ENCODE assay signal across 28 mouse cellular contexts in genomic region chr16:90317777-90318176, GRCm38 (mm10). TPM values are rescaled to one million over a fixed set of nuclear protein-coding genes. Genes with fewer than 3 reads are reported as not detected.
DNase-seq lines count a peak whose midpoint lies in the region; ATAC-seq and TF ChIP-seq lines count a peak whose summit lies in the region.
"Had no signal": no experiment of that assay in that cellular context is flagged by ENCODE, and none has a peak within 500 bp of the region (broad histone marks: within the 10 kb centered on the region; RNA-seq: fewer than 3 reads in every experiment).

No protein-coding gene starts in this region.

- no peak for DNase-seq in kidney, postnatal 0 days (ENCODE audit: low spot score)
- DNase-seq in lung, postnatal 0 days (ENCODE audit: low spot score): no peak
- no peak for DNase-seq in lung, postnatal 4 days
- peak; percentile 50 for DNase-seq in ES-CJ7 (ENCODE audit: low read depth, low spot score)
- DNase-seq in brain, embryonic 14.5 days (ENCODE audit: low read depth): no peak
- DNase-seq in adrenal gland, postnatal 36 days: no peak
- DNase-seq in frontal cortex, postnatal 14 days (ENCODE audit: low spot score in 2 of 2): no peak
- DNase-seq: adrenal gland, postnatal 10 days; cerebellum, adult 11-12 months; gastrocnemius, postnatal 10 days; heart, postnatal 10 days; kidney, adult 8-10 months; kidney, postnatal 14 days; lung, adult 2 months; retina, postnatal 1 day; right cerebral cortex, postnatal 25 days; thymus, postnatal 4 days had no signal

- H3K4me1 ChIP-seq in kidney, postnatal 0 days (replicated peaks; ENCODE audit: insufficient read depth, low read length): no peaks in the 10 kb centered on the region
- no peaks in the 10 kb centered on the region for H3K4me1 ChIP-seq in kidney, embryonic 16.5 days (ENCODE audit: insufficient read depth, low read length)
- H3K4me1 ChIP-seq in lung, postnatal 0 days (ENCODE audit: insufficient read depth, low read depth, low read length): no peaks in the 10 kb centered on the region
- H3K4me1 ChIP-seq: heart, embryonic 13.5 days; hindbrain, embryonic 15.5 days; limb, embryonic 12.5 days; liver, embryonic 12.5 days; midbrain, embryonic 12.5 days had no signal

- TF ChIP-seq EP300 in lung, postnatal 0 days (IDR thresholded peaks at IDR 0.05): no peak

- ATAC-seq in kidney, postnatal 0 days (replicated peaks; ENCODE audit: low FRiP score, low read depth): no peak
- no peak for ATAC-seq in kidney, embryonic 16.5 days (ENCODE audit: low FRiP score, low TSS enrichment)
- no peak for ATAC-seq in lung, postnatal 0 days
- ATAC-seq: forebrain, embryonic 16.5 days; liver, embryonic 12.5 days had no signal

- TF ChIP-seq CTCF in kidney, postnatal 0 days (IDR thresholded peaks at IDR 0.05; ENCODE audit: low read depth): peak; percentile 43
- TF ChIP-seq CTCF in lung, postnatal 0 days (IDR thresholded peaks at IDR 0.05): peak; percentile 31
- TF ChIP-seq CTCF in brain, embryonic 14.5 days (IDR thresholded peaks at IDR 0.05; ENCODE audit: borderline replicate concordance, extremely low read depth, insufficient read depth, insufficient read length): peak; percentile 20; the same call in 1 of the 2 replicates

- H3K9ac ChIP-seq in kidney, postnatal 0 days (ENCODE audit: low read depth, low read length): no peak overlapping the region
- H3K9ac ChIP-seq in kidney, embryonic 16.5 days (replicated peaks; ENCODE audit: low read length): no peak overlapping the region
- no peak overlapping the region for H3K9ac ChIP-seq in lung, postnatal 0 days (replicated peaks; ENCODE audit: low read depth)
- H3K9ac ChIP-seq: embryonic facial prominence, embryonic 13.5 days; heart, embryonic 13.5 days; hindbrain, embryonic 15.5 days; limb, embryonic 12.5 days; liver, embryonic 12.5 days; midbrain, embryonic 12.5 days had no signal

- TF ChIP-seq POLR2A in brain, embryonic 14.5 days (IDR thresholded peaks at IDR 0.05; ENCODE audit: borderline replicate concordance, extremely low read depth, insufficient read depth, insufficient read length, poor library complexity, severe bottlenecking): no peak

- H3K27me3 ChIP-seq in kidney, postnatal 0 days (ENCODE audit: insufficient read depth, low read length): no peaks in the 10 kb centered on the region
- H3K27me3 ChIP-seq in kidney, embryonic 16.5 days (ENCODE audit: insufficient read depth, low read length): no peaks in the 10 kb centered on the region
- no peaks in the 10 kb centered on the region for H3K27me3 ChIP-seq in lung, postnatal 0 days (replicated peaks; ENCODE audit: insufficient read depth, low read length)
- H3K27me3 ChIP-seq: embryonic facial prominence, embryonic 13.5 days; heart, embryonic 13.5 days; hindbrain, embryonic 15.5 days; limb, embryonic 12.5 days; liver, embryonic 12.5 days; midbrain, embryonic 12.5 days had no signal

- H3K9me3 ChIP-seq in kidney, postnatal 0 days (replicated peaks; ENCODE audit: low read length): no peaks in the 10 kb centered on the region
- H3K9me3 ChIP-seq in kidney, embryonic 16.5 days (ENCODE audit: low read length): no peaks in the 10 kb centered on the region
- H3K9me3 ChIP-seq in lung, postnatal 0 days (ENCODE audit: low read length): no peaks in the 10 kb centered on the region
- H3K9me3 ChIP-seq: embryonic facial prominence, embryonic 13.5 days; forebrain, embryonic 10.5 days; heart, embryonic 13.5 days; hindbrain, embryonic 15.5 days; limb, embryonic 12.5 days; liver, embryonic 12.5 days; midbrain, embryonic 12.5 days had no signal

- H3K4me3 ChIP-seq in kidney, postnatal 0 days (replicated peaks; ENCODE audit: low read depth, low read length): no peak overlapping the region
- H3K4me3 ChIP-seq in kidney, embryonic 16.5 days (ENCODE audit: low read length): no peak overlapping the region
- H3K4me3 ChIP-seq in lung, postnatal 0 days (ENCODE audit: low read depth, low read length): no peak overlapping the region
- H3K4me3 ChIP-seq: embryonic facial prominence, embryonic 13.5 days; forebrain, embryonic 10.5 days; heart, embryonic 13.5 days; hindbrain, embryonic 15.5 days; left cerebral cortex, adult 2 months; limb, embryonic 12.5 days; liver, embryonic 12.5 days; megakaryocyte, embryonic 14.5 days; midbrain, embryonic 12.5 days had no signal

- 90% methylated on average over 4 of the region's 4 CpGs for WGBS in kidney, postnatal 0 days
- WGBS in kidney, embryonic 16.5 days: 80% methylated on average over 4 of the region's 4 CpGs
- WGBS in lung, postnatal 0 days: 74% methylated on average over 4 of the region's 4 CpGs

- H3K27ac ChIP-seq in kidney, postnatal 0 days: no peak overlapping the region
- H3K27ac ChIP-seq in kidney, embryonic 16.5 days (ENCODE audit: low read length): no peak overlapping the region
- H3K27ac ChIP-seq in lung, postnatal 0 days (ENCODE audit: low read length): no peak overlapping the region
- H3K27ac ChIP-seq: embryonic facial prominence, embryonic 13.5 days; forebrain, embryonic 10.5 days; heart, embryonic 13.5 days; hindbrain, embryonic 15.5 days; left cerebral cortex, adult 2 months; limb, embryonic 12.5 days; liver, embryonic 12.5 days; midbrain, embryonic 12.5 days had no signal

- no peaks in the 10 kb centered on the region for H3K36me3 ChIP-seq in kidney, postnatal 0 days (ENCODE audit: insufficient read depth, low read length)
- no peaks in the 10 kb centered on the region for H3K36me3 ChIP-seq in kidney, embryonic 16.5 days (ENCODE audit: insufficient read depth, low read length)
- no peaks in the 10 kb centered on the region for H3K36me3 ChIP-seq in lung, postnatal 0 days (ENCODE audit: insufficient read depth, low read length)
- H3K36me3 ChIP-seq: embryonic facial prominence, embryonic 13.5 days; forebrain, embryonic 10.5 days; heart, embryonic 13.5 days; hindbrain, embryonic 15.5 days; limb, embryonic 12.5 days; liver, embryonic 12.5 days; midbrain, embryonic 12.5 days had no signal

- no peak overlapping the region for H3K4me2 ChIP-seq in kidney, postnatal 0 days (ENCODE audit: low read length)
- no peak overlapping the region for H3K4me2 ChIP-seq in kidney, embryonic 16.5 days (replicated peaks; ENCODE audit: low read depth, low read length)
- no peak overlapping the region for H3K4me2 ChIP-seq in lung, postnatal 0 days (replicated peaks; ENCODE audit: low read depth, low read length)
- H3K4me2 ChIP-seq: embryonic facial prominence, embryonic 13.5 days; heart, embryonic 13.5 days; hindbrain, embryonic 15.5 days; limb, embryonic 12.5 days; liver, embryonic 12.5 days; midbrain, embryonic 12.5 days had no signal

RNA-seq across cellular contexts. Expression of gene Scaf4, which starts 33.5 kb away (rescaled TPM):
- 17.3 and 18.1 TPM in 2 replicates for polyA plus RNA-seq in kidney, postnatal 0 days (2015; fragmentation: Nextera tagmentation; extraction: Ambion mirVana)
- 22.1 and 29.2 TPM in 2 replicates for polyA plus RNA-seq in kidney, embryonic 16.5 days (2015; fragmentation: Nextera tagmentation; extraction: Ambion mirVana)
- polyA plus RNA-seq in lung, postnatal 0 days (2015; fragmentation: Nextera tagmentation; extraction: Ambion mirVana): 12.1 and 12.9 TPM in 2 replicates
- 52.6 and 61.2 TPM in 2 replicates for polyA plus RNA-seq in brain, embryonic 14.5 days (2012; rRNA removed)
- 10 to 100 TPM; 38.3 to 46.0 TPM for total RNA-seq in adrenal gland, postnatal 36 days (2021)
